Mouse (Mus musculus): ENCODE results near the gene Soat2. TPM values are rescaled to one million over a fixed set of nuclear protein-coding genes. Genes with fewer than 3 reads are reported as not detected.

Gene Soat2
- total RNA-seq, 2 experiments from 2014 or later = 0.23 TPM; not detected in 1

GRCm38 (mm10) chr15:102207351-102207750, 57.0 kb downstream of the Soat2 start:
- intact Hi-C loops (cut with DNase I) = no loop called here

DNA sequence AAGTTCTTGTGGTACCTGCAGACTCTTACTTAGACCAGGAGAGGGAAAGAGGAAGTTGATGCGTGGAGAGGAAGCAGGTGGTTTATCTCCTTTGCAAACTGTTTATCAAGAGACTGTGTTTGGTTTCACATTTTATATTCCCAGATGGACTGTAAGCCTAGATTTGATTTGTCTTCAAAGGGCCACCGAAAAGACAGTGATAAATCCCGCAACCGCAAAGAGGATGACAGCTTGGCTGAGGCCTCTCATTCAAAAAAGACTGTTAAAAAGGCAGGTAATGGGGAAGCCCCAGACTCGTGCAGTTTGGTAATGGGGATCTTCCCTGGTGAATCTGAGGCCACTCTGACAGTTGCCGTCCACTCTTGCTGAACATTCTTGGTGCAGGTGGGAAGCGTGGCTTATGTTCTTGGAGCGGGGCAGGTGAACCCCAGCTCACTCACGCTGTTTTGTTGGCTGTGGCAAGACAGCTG, 57.8 kb downstream of the Soat2 start:
- intact Hi-C loops (cut with DNase I) = no loop called here

More at GRCm38 (mm10) chr15:102207351-102207750, 57.0 kb downstream of the Soat2 start:
- DNase-seq (ENCODE audit: low spot score in 2 of 2) = no peak

DNA sequence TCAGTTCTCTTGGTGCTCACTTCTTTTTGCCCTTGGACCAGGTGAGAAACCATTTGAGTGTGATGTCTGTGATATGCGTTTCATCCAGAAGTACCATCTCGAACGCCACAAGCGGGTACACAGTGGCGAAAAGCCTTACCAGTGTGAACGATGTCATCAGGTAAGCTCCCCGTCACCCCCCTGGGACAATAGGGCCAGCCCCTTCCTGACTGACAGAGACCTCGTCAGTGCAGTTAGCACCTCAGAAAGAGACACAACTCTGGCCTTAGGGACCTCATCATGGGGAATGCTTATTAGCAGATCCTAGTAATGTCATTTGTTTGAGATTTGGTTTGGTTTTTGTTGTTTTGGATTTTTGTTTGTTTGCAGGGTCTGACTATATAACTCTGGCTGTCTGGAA, 58.8 kb downstream of the Soat2 start:
- no peak for DNase-seq (ENCODE audit: low spot score in 2 of 2)

More for the DNA sequence above, 57.8 kb downstream of the Soat2 start:
- DNase-seq (ENCODE audit: low spot score in 2 of 2) = no peak

GRCm38 (mm10) chr15:102210816-102211215, 60.5 kb downstream of the Soat2 start:
- intact Hi-C loops (cut with DNase I) = no loop called here
- DNase-seq (ENCODE audit: low spot score in 2 of 2) = no peak

More for the DNA sequence above, 58.8 kb downstream of the Soat2 start:
- intact Hi-C loops (cut with DNase I) = no loop called here

DNA sequence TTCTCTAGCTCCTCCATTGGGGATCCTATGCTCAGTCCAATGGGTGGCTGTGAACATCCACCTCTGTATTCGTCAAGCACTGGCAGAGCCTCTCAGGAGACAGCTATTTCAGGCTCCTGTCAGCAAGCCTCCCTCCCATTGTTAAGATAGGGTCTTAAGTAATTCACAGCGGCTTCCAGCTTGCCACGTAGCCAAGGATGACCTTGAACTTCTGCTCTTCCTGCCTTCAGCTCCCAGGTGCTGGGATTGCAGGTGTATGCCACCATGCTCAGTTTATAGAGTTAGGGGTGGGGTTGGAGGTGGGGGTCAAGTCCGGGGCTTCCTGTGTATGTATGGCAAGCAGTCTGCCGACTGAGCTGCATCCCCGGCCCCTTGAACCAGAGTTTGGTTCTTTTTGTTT, 61.6 kb downstream of the Soat2 start:
- DNase-seq (ENCODE audit: low spot score in 2 of 2) = no peak
- intact Hi-C loops (cut with DNase I) = no loop called here

Other genes with a start within 250 kb of the Soat2 start
- gene Krt4, start 225.8 kb upstream of the Soat2 start, total RNA-seq (2021) = not detected
- gene Krt79, start 210.2 kb upstream of the Soat2 start, total RNA-seq (2021) = not detected
- gene Krt78, start 196.2 kb upstream of the Soat2 start, total RNA-seq (2021) = not detected
- gene Krt8, start 146.0 kb upstream of the Soat2 start, total RNA-seq (2021) = not detected
- under 1 TPM in 1 of 2 experiments, not detected in 1; 0.22 TPM for gene Krt18, start 122.3 kb upstream of the Soat2 start, total RNA-seq (2021)
- gene Eif4b, start 76.8 kb upstream of the Soat2 start, total RNA-seq (2021) = 100 to 1,000 TPM; 157 to 165 TPM
- gene Tns2, start 50.1 kb upstream of the Soat2 start, total RNA-seq (2021) = 10 to 100 TPM; 17.2 to 28.6 TPM
- gene Spryd3, start 14.3 kb upstream of the Soat2 start, total RNA-seq (2021) = 100 to 1,000 TPM; 140 to 160 TPM
- 10 to 100 TPM; 39.5 to 57.1 TPM for gene Igfbp6, start 6.2 kb upstream of the Soat2 start, total RNA-seq (2021)
- 10 to 100 TPM; 61.0 to 64.0 TPM for gene Zfp740, start 52.7 kb downstream of the Soat2 start, total RNA-seq (2021)
- gene Csad, start 54.2 kb downstream of the Soat2 start, total RNA-seq (2021) = 10 to 100 TPM; 23.9 to 29.4 TPM
- 1 to 10 TPM; 1.1 to 1.5 TPM for gene Itgb7, start 81.4 kb downstream of the Soat2 start, total RNA-seq (2021)
- 10 to 100 TPM; 13.1 to 13.9 TPM for gene Rarg, start 107.0 kb downstream of the Soat2 start, total RNA-seq (2021)
- gene Gm9918, start 120.0 kb downstream of the Soat2 start, total RNA-seq (2021) = not detected
- gene Mfsd5, start 128.9 kb downstream of the Soat2 start, total RNA-seq (2021) = 10 to 100 TPM; 40.9 to 43.9 TPM
- 1 to 10 TPM; 1.1 TPM for gene Espl1, start 145.7 kb downstream of the Soat2 start, total RNA-seq (2021)
- 100 to 1,000 TPM; 374 to 425 TPM for gene Pfdn5, start 175.6 kb downstream of the Soat2 start, total RNA-seq (2021)
- 10 to 100 TPM; 45.8 to 69.3 TPM for gene Myg1, start 181.2 kb downstream of the Soat2 start, total RNA-seq (2021)
- 10 to 100 TPM; 17.2 to 17.7 TPM for gene Aaas, start 200.2 kb downstream of the Soat2 start, total RNA-seq (2021)
- gene Sp7, start 216.7 kb downstream of the Soat2 start, total RNA-seq (2021) = under 1 TPM; 0.79 to 1.00 TPM

Measured in left cerebral cortex, postnatal 36 days (tissue).